Mouse (Mus musculus): ENCODE data around the gene Dicer1. TPM values are rescaled to one million over a fixed set of nuclear protein-coding genes. Genes with fewer than 3 reads are reported as not detected.
A peak's percentile ranks its signal among the peaks of the same experiment; 100 is the strongest.

The Dicer1 gene
- 31.3 and 41.2 TPM in 2 replicates for polyA plus RNA-seq (2015; fragmentation: Nextera tagmentation; extraction: Ambion mirVana)

GRCm38 (mm10) chr12:104751814-104752765, at the start of gene Dicer1:
Gene Dicer1, minus strand, starts transcription at chr12:104751952.
- WGBS: under 1% methylated on average over 72 of the region's 94 CpGs

GRCm38 (mm10) chr12:104799365-104799764, 47.6 kb upstream of the Dicer1 start:
- 91% methylated on average over 3 of the region's 3 CpGs for WGBS
- no peaks in the 10 kb centered on the region; the same call in 1 of the 2 replicates for H3K4me1 ChIP-seq (ENCODE audit: control insufficient read depth, insufficient read depth, low read length)
- no peak overlapping the region for H3K9ac ChIP-seq (ENCODE audit: low read depth, low read length)
- H3K36me3 ChIP-seq (ENCODE audit: control insufficient read depth, insufficient read depth, low read length): peaks cover 5% of the 10 kb centered on the region
- no peak overlapping the region for H3K27ac ChIP-seq (ENCODE audit: low read length)
- no peak for ATAC-seq
- peaks cover 2% of the 10 kb centered on the region; the same call in 1 of the 2 replicates for H3K9me3 ChIP-seq (replicated peaks; ENCODE audit: control insufficient read depth, low read length, poor library complexity, severe bottlenecking)
- H3K4me2 ChIP-seq (ENCODE audit: low read length): no peak overlapping the region
- no peak overlapping the region for H3K4me3 ChIP-seq (ENCODE audit: low read depth, low read length)
- H3K27me3 ChIP-seq (ENCODE audit: control insufficient read depth, insufficient read depth, low read depth, low read length): no peaks in the 10 kb centered on the region

More at GRCm38 (mm10) chr12:104751814-104752765, at the start of gene Dicer1:
- no peaks in the 10 kb centered on the region for H3K9me3 ChIP-seq (replicated peaks; ENCODE audit: control insufficient read depth, low read length, poor library complexity, severe bottlenecking)
- peak within 1 kb of the TSS; percentile 95 for H3K4me2 ChIP-seq (ENCODE audit: low read length)
- peak; percentile 96 for ATAC-seq
- no peaks in the 10 kb centered on the region for H3K27me3 ChIP-seq (ENCODE audit: control insufficient read depth, insufficient read depth, low read depth, low read length)
- H3K4me1 ChIP-seq (ENCODE audit: control insufficient read depth, insufficient read depth, low read length): peaks cover 40% of the 10 kb centered on the region
- peak within 1 kb of the TSS; percentile 87 for H3K27ac ChIP-seq (ENCODE audit: low read length)
- peak within 1 kb of the TSS; percentile 90 for H3K9ac ChIP-seq (ENCODE audit: low read depth, low read length)
- H3K36me3 ChIP-seq (ENCODE audit: control insufficient read depth, insufficient read depth, low read length): no peaks in the 10 kb centered on the region
- peak within 1 kb of the TSS; percentile 90 for H3K4me3 ChIP-seq (ENCODE audit: low read depth, low read length)

GRCm38 (mm10) chr12:104797905-104798304, 46.2 kb upstream of the Dicer1 start:
- no peak for ATAC-seq
- 92% methylated on average over 6 of the region's 6 CpGs for WGBS
- H3K9me3 ChIP-seq (replicated peaks; ENCODE audit: control insufficient read depth, low read length, poor library complexity, severe bottlenecking): peaks cover 2% of the 10 kb centered on the region; the same call in 1 of the 2 replicates

GRCm38 (mm10) chr12:104796635-104797378, 45.1 kb upstream of the Dicer1 start:
- Histone ChIP-seq H3K4me2 (ENCODE audit: low read length) (no peak overlapping the region), H3K4me3 (ENCODE audit: low read depth, low read length) (no peak overlapping the region), H3K27ac (ENCODE audit: low read length) (no peak overlapping the region), H3K4me1 (ENCODE audit: control insufficient read depth, insufficient read depth, low read length) (no peaks in the 10 kb centered on the region), H3K36me3 (ENCODE audit: control insufficient read depth, insufficient read depth, low read length) (peaks cover 5% of the 10 kb centered on the region), H3K9me3 (replicated peaks; ENCODE audit: control insufficient read depth, low read length, poor library complexity, severe bottlenecking) (peaks cover 2% of the 10 kb centered on the region; the same call in 1 of the 2 replicates), H3K27me3 (ENCODE audit: control insufficient read depth, insufficient read depth, low read depth, low read length) (no peaks in the 10 kb centered on the region), H3K9ac (ENCODE audit: low read depth, low read length) (no peak overlapping the region)
- 88% methylated on average over 11 of the region's 11 CpGs for WGBS
- ATAC-seq: no peak

More at GRCm38 (mm10) chr12:104797905-104798304, 46.2 kb upstream of the Dicer1 start:
- Histone ChIP-seq H3K27me3 (ENCODE audit: control insufficient read depth, insufficient read depth, low read depth, low read length) (no peaks in the 10 kb centered on the region), H3K4me2 (ENCODE audit: low read length) (no peak overlapping the region), H3K4me1 (ENCODE audit: control insufficient read depth, insufficient read depth, low read length) (no peaks in the 10 kb centered on the region; the same call in 1 of the 2 replicates), H3K27ac (ENCODE audit: low read length) (no peak overlapping the region), H3K9ac (ENCODE audit: low read depth, low read length) (no peak overlapping the region), H3K4me3 (ENCODE audit: low read depth, low read length) (no peak overlapping the region), H3K36me3 (ENCODE audit: control insufficient read depth, insufficient read depth, low read length) (peaks cover 5% of the 10 kb centered on the region)

- H3K9ac ChIP-seq (ENCODE audit: low read depth, low read length): no peak overlapping the region
- WGBS: 34% methylated on average over 5 of the region's 5 CpGs
- no peaks in the 10 kb centered on the region for H3K4me1 ChIP-seq (ENCODE audit: control insufficient read depth, insufficient read depth, low read length)
- H3K27ac ChIP-seq (ENCODE audit: low read length): no peak overlapping the region
- peaks cover 2% of the 10 kb centered on the region; the same call in 1 of the 2 replicates for H3K9me3 ChIP-seq (replicated peaks; ENCODE audit: control insufficient read depth, low read length, poor library complexity, severe bottlenecking)
- no peak overlapping the region for H3K4me2 ChIP-seq (ENCODE audit: low read length)
- H3K4me3 ChIP-seq (ENCODE audit: low read depth, low read length): no peak overlapping the region
- ATAC-seq: no peak
- H3K36me3 ChIP-seq (ENCODE audit: control insufficient read depth, insufficient read depth, low read length): peaks cover 4% of the 10 kb centered on the region
- H3K27me3 ChIP-seq (ENCODE audit: control insufficient read depth, insufficient read depth, low read depth, low read length): no peaks in the 10 kb centered on the region
Measured at GRCm38 (mm10) chr12:104794957-104795356, 43.2 kb upstream of the Dicer1 start.

GRCm38 (mm10) chr12:104793486-104793885, 41.7 kb upstream of the Dicer1 start:
- Histone ChIP-seq H3K9me3 (replicated peaks; ENCODE audit: control insufficient read depth, low read length, poor library complexity, severe bottlenecking) (no peaks in the 10 kb centered on the region; the same call in 1 of the 2 replicates), H3K9ac (ENCODE audit: low read depth, low read length) (no peak overlapping the region), H3K4me3 (ENCODE audit: low read depth, low read length) (no peak overlapping the region), H3K36me3 (ENCODE audit: control insufficient read depth, insufficient read depth, low read length) (peaks cover 3% of the 10 kb centered on the region; the same call in 1 of the 2 replicates), H3K4me1 (ENCODE audit: control insufficient read depth, insufficient read depth, low read length) (no peaks in the 10 kb centered on the region), H3K4me2 (ENCODE audit: low read length) (no peak overlapping the region), H3K27ac (ENCODE audit: low read length) (no peak overlapping the region), H3K27me3 (ENCODE audit: control insufficient read depth, insufficient read depth, low read depth, low read length) (no peaks in the 10 kb centered on the region)
- 70% methylated on average over 12 of the region's 12 CpGs for WGBS
- ATAC-seq: no peak

- Histone ChIP-seq H3K4me1 (ENCODE audit: control insufficient read depth, insufficient read depth, low read length) (no peaks in the 10 kb centered on the region), H3K4me2 (ENCODE audit: low read length) (no peak overlapping the region), H3K9ac (ENCODE audit: low read depth, low read length) (no peak overlapping the region), H3K27me3 (ENCODE audit: control insufficient read depth, insufficient read depth, low read depth, low read length) (no peaks in the 10 kb centered on the region), H3K36me3 (ENCODE audit: control insufficient read depth, insufficient read depth, low read length) (peaks cover 4% of the 10 kb centered on the region), H3K27ac (ENCODE audit: low read length) (no peak overlapping the region), H3K9me3 (replicated peaks; ENCODE audit: control insufficient read depth, low read length, poor library complexity, severe bottlenecking) (no peaks in the 10 kb centered on the region), H3K4me3 (ENCODE audit: low read depth, low read length) (no peak overlapping the region)
- no peak for ATAC-seq
- 80% methylated on average over 1 of the region's 1 CpGs for WGBS
Measured at GRCm38 (mm10) chr12:104777603-104778002, 25.9 kb upstream of the Dicer1 start.

- no peak for ATAC-seq
- Histone ChIP-seq H3K36me3 (ENCODE audit: control insufficient read depth, insufficient read depth, low read length) (no peaks in the 10 kb centered on the region), H3K9ac (ENCODE audit: low read depth, low read length) (no peak overlapping the region), H3K4me3 (ENCODE audit: low read depth, low read length) (no peak overlapping the region), H3K27me3 (ENCODE audit: control insufficient read depth, insufficient read depth, low read depth, low read length) (no peaks in the 10 kb centered on the region), H3K9me3 (replicated peaks; ENCODE audit: control insufficient read depth, low read length, poor library complexity, severe bottlenecking) (no peaks in the 10 kb centered on the region), H3K4me2 (ENCODE audit: low read length) (no peak overlapping the region), H3K4me1 (ENCODE audit: control insufficient read depth, insufficient read depth, low read length) (no peaks in the 10 kb centered on the region), H3K27ac (ENCODE audit: low read length) (no peak overlapping the region)
- 82% methylated on average over 2 of the region's 2 CpGs for WGBS
Measured at GRCm38 (mm10) chr12:104771941-104772340, 20.2 kb upstream of the Dicer1 start.
